21 mouse cellular contexts compared by ENCODE assay signal in the genomic region with DNA sequence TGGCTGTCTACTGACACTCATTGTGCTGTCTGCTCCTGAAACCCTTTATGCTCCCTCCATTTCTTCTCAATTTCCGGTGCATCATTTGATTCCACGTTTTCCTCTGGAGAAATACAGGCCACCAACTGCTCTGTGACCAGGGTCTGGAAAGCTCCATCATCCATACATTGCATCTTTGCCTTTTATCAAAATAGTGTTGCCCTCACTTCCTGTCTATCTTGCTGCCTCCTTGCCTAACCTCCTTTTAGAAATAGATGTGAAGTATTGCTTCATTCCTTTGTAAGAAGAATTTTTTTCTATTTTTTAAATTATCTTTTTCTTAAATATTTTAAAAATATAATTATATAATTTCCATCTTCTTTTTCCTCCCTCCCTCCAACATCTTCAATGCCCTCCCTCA.
DNase-seq lines count a peak whose midpoint lies in the region; ATAC-seq lines count a peak whose summit lies in the region.
"Had no signal": no experiment of that assay in that cellular context is flagged by ENCODE, and none has a peak within 500 bp of the region (broad histone marks: within the 10 kb centered on the region; RNA-seq: fewer than 3 reads in every experiment).

No protein-coding gene starts in this region.

- peak; percentile 66 for ATAC-seq in granulocyte monocyte progenitor cell, adult 5-6 weeks (replicated peaks; ENCODE audit: poor library complexity, severe bottlenecking)
- peak; percentile 56; the same call in 1 of the 2 replicates for ATAC-seq in megakaryocyte, adult 5-6 weeks (ENCODE audit: poor library complexity, severe bottlenecking)
- peak; percentile 66 for ATAC-seq in megakaryocyte progenitor cell, adult 5-6 weeks (replicated peaks; ENCODE audit: poor library complexity)
- ATAC-seq: activated CD4-positive, CD25-positive, alpha-beta regulatory T cell, adult 4 months; CD4-positive, CD25-positive, alpha-beta regulatory T cell, adult 4 months; Patski had no signal

- peak; percentile 20 for DNase-seq in 416B (ENCODE audit: low read depth)
- DNase-seq in lung, adult 18-20 months = no peak
- no peak for DNase-seq in yolk sac, embryonic 10.5 days (ENCODE audit: low spot score)
- no peak for DNase-seq in thymus, postnatal 14 days
- DNase-seq in embryo, embryonic 11 days = no peak
- DNase-seq: adrenal gland, adult 2 months; adrenal gland, adult 8-10 months; adrenal gland, postnatal 10 days; adrenal gland, postnatal 14 days; adrenal gland, postnatal 25 days; adrenal gland, postnatal 36 days; B cell, adult 2 months; cerebellum, adult 11 months; cerebellum, adult 11-12 months; cerebellum, adult 18-20 months had no signal
